Comparison of ENCODE assay signal across 24 mouse cellular contexts in the genomic region with DNA sequence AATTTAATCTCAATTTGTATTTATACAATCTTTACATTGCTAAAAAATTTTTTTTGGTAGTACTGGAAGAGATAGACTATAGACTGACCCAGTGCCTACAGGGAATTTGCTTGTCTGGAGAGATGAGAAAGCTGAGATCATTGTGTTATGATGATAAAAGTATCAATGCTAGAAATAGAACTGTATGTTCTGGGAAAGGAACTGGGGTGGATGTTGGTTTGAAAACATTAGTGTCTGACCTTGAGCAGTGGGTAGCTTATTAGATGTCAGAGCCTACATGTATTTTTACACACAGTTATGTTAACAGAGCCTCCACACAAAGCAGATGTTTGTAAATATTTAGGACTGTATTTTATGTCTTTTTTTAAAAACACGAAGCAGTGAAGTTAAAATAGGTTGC. TPM values are rescaled to one million over a fixed set of nuclear protein-coding genes. Genes with fewer than 3 reads are reported as not detected.
"Had no signal": no experiment of that assay in that cellular context is flagged by ENCODE, and none has a peak within 500 bp of the region (broad histone marks: within the 10 kb centered on the region; RNA-seq: fewer than 3 reads in every experiment).

No protein-coding gene starts in this region.

- H3K9ac ChIP-seq: limb, embryonic 12.5 days; limb, embryonic 15.5 days; lung, embryonic 14.5 days had no signal

- H3K27ac ChIP-seq: limb, embryonic 12.5 days; limb, embryonic 15.5 days had no signal

- H3K27me3 ChIP-seq: limb, embryonic 12.5 days; limb, embryonic 15.5 days had no signal

- ATAC-seq: intestine, embryonic 16.5 days had no signal

- H3K4me2 ChIP-seq: limb, embryonic 12.5 days; limb, embryonic 15.5 days; lung, embryonic 14.5 days; midbrain, embryonic 11.5 days had no signal

- DNase-seq: kidney, adult 18-20 months; kidney, adult 9 months; kidney, postnatal 14 days; kidney, postnatal 4 days; left cerebral cortex, postnatal 4 days; lung, embryonic 14.5 days; lung, postnatal 14 days; midbrain, embryonic 14.5 days; thymus, adult 2 months; thymus, postnatal 14 days; thymus, postnatal 4 days had no signal

- H3K4me3 ChIP-seq: limb, embryonic 12.5 days; limb, embryonic 15.5 days had no signal

- H3K9me3 ChIP-seq: limb, embryonic 12.5 days; limb, embryonic 15.5 days had no signal

- H3K4me1 ChIP-seq: limb, embryonic 12.5 days had no signal

- H3K36me3 ChIP-seq: limb, embryonic 12.5 days; limb, embryonic 15.5 days had no signal

RNA-seq across cellular contexts. Expression of gene Clec2d, which starts 43.7 kb away (rescaled TPM):
- polyA plus RNA-seq: midbrain, embryonic 11.5 days; midbrain, postnatal 0 days; neural tube, embryonic 11.5 days; neural tube, embryonic 14.5 days had no signal

RNA-seq across cellular contexts. Expression of gene Cd69, which starts 51.1 kb away (rescaled TPM):
- total RNA-seq: layer of hippocampus, adult 18-20 months; layer of hippocampus, postnatal 14 days; left cerebral cortex, adult 8-10 months; left cerebral cortex, postnatal 14 days; left cerebral cortex, postnatal 4 days; midbrain, postnatal 0 days had no signal
- polyA plus RNA-seq: kidney, embryonic 16.5 days; limb, embryonic 12.5 days; lung, embryonic 14.5 days; midbrain, embryonic 11.5 days; midbrain, postnatal 0 days; neural tube, embryonic 11.5 days; neural tube, embryonic 14.5 days; testis, adult 2 months had no signal
